Mouse (Mus musculus): Measurements from ENCODE around the gene Gm28048.

Gm28048 gene

DNA sequence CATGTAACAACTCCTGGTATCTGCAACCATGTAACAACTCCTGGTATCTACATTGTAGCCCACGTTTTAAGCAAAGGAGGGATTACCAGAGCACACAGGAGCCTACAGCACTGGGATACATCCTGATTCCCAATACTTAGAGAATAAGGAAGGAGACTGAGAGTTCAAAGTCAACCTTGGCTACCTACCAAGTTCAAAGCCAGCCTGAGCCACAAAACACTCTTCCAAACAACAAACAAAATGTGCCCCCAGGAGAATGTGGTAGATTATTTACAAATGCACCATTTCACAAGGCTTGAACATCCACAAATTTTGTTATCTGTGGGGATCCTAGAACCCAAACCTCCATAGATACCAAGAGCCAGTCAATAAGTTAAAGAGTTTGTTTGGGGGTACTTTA lies 143.5 kb downstream of the Gm28048 start:
- DNase-seq (ENCODE audit: low spot score) = no peak

DNA sequence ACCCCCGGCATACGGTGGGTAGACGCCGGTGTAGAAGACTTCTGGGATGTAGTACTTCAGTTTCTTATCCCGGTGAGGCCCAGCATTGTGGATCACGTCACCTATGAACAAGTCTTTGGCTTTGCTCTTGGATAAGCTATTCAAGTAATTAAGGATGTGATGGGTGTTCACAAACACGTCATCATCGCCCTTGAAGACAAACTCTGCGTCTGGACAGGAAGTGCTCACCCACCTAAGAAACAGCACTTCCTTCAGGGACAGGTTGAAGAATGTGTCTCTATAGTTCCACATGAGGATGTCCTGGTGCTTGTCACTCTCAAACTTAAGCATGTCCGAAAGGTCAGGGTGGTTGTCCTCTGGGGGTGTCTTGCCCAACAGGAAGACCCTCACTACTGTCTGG lies 145.6 kb downstream of the Gm28048 start:
- no peak for DNase-seq (ENCODE audit: low spot score)

DNA sequence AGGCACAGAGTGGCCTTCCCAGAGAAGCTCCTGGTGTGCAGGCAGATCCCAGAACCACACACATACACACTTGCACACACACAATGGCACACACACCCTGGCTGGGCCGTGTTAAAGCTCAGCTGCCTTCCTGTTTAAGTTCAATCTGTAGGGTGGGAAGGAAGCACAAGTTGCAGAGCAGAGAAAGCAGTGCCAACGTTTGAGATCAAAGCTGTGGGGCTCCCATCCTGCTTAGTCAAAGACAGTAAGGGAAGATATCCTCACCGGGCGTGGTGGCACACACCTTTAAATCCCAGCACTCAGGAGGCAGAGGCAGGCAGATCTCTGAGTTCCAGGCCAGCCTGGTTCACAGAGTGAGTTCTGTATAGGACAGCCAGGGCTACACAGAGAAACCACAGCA lies 149.3 kb downstream of the Gm28048 start:
- no peak for DNase-seq (ENCODE audit: low spot score)

- no peak for DNase-seq (ENCODE audit: low spot score)
These were observed 150.0 kb downstream of the Gm28048 start for GRCm38 (mm10) chr11:22831916-22832315.

DNA sequence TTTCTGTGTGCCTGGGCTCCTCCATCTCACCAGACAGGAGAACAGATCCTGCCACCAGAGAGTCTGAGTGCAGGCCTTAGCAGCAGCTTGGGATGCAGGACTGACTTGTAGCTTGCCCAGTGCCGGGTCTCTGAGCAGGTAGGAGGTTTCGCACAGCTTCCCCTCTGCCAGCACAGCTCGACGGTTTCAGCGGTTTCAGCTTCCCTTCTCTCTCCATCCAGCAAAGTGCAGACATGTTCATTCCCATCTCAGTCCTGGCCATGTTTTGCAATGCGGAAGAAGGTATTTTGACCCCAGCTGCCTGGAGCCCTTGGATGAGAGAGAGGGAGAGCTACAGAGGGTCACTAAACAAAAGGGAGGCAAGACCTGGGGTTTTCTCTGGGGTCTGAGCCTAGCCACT lies 151.2 kb downstream of the Gm28048 start:
- no peak for DNase-seq (ENCODE audit: low spot score)

- DNase-seq (ENCODE audit: low spot score) = no peak
These were observed 151.7 kb downstream of the Gm28048 start for GRCm38 (mm10) chr11:22830179-22830611.

DNA sequence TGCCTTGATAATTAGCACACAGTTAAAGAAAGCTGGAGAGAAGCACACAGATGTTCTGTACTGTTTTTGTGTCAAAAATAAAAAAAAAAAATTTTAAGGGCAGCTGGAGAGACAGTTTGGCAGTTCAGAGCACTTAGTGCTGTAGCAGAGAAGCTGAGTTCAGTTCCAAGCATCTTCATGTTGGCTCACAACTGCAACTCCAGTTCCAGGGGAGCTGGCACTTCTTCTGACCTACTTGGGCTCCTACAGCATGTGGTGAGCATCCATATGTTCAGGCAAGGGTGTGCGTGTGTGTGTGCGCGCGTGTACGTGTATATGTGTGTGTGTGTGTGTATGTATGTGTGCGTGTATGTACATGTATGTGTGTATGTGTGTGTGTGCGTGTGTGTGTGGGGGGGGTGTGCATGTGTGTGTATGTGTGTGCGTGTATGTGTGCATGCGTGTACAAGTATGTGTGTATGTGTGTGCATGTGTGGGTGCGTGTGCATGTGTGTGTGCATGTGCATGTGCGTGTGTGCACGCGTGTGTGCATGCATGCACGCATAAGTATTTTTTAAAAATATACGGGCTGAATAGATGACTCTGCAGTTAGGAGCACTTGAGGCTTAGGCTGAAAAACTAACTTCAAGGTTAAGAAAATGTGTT lies 152.8 kb downstream of the Gm28048 start:
- DNase-seq (ENCODE audit: low spot score) = no peak

DNA sequence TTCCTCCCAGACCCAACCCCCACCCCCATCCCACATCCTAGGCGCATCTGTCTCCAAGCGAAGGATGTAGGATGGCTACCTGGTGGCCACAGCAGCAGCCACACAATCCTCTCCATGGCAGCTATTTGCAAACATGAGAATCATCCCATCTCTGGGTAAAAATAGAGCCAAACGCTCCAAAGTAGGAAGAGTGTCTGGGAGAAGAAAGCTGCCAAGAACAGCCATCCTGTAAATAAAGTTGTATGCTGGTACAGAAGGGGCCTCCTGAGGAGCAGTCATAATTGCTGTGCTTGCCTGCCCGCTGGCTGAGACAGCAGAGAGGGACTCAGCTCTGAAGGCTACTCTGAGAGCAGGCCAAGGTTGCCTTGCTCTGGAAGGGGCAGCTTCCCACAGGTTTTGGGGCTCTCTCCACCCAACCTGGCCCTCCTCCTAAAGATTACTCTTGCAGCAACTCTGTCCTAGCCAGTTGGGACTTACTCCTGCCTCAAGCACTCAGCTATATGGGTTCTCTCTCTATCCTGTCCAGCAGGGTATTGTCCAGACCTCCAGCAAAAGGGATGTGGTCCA lies 154.3 kb downstream of the Gm28048 start:
- no peak for DNase-seq (ENCODE audit: low spot score)

GRCm38 (mm10) chr11:22826665-22827064 lies 155.2 kb downstream of the Gm28048 start:
- DNase-seq (ENCODE audit: low spot score) = no peak

DNA sequence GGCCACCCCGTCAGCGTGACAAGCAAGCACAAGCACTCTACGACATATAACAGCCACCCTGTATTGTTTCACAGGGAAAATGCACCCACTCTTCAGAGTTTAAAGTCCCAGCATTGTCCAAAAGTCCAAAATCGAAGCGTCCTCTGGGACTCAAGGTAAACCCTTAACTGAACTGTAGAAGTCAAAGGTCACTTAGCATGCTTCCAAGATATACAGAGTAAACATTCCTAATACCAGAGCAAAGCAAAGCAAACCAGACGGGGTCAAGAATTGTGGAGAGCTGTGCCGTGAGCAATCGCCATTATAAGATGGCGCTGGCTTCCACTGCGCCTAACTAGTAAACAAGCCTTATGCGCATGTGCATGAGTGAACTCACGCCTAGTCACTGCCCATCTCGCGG lies 155.8 kb downstream of the Gm28048 start:
- DNase-seq (ENCODE audit: low spot score) = no peak

- DNase-seq (ENCODE audit: low spot score) = no peak
These were observed 156.3 kb downstream of the Gm28048 start for GRCm38 (mm10) chr11:22825548-22825947.

GRCm38 (mm10) chr11:22824049-22824705 lies 157.7 kb downstream of the Gm28048 start:
- no peak for DNase-seq (ENCODE audit: low spot score)

GRCm38 (mm10) chr11:22821243-22821642 lies 160.6 kb downstream of the Gm28048 start:
- no peak for DNase-seq (ENCODE audit: low spot score)

DNA sequence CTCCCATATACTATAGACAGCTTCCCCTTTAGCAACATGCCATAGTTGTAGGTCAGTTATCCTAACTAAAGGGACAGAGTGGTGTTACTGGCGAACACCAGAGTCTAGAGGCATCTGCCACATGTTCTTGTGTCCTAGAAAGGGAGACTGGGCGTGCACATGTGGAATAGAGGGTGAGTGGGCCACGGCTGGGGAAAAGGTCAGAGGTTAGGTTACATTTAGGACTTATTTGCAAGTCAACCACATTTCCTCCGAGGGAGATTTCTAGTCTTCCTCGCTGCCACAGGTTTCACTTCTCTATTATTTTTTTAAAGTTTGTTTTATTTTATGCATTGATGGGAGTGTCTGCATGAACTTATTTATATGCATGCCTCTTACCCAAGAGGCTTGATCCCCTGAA lies 163.5 kb downstream of the Gm28048 start:
- no peak for DNase-seq (ENCODE audit: low spot score)

DNA sequence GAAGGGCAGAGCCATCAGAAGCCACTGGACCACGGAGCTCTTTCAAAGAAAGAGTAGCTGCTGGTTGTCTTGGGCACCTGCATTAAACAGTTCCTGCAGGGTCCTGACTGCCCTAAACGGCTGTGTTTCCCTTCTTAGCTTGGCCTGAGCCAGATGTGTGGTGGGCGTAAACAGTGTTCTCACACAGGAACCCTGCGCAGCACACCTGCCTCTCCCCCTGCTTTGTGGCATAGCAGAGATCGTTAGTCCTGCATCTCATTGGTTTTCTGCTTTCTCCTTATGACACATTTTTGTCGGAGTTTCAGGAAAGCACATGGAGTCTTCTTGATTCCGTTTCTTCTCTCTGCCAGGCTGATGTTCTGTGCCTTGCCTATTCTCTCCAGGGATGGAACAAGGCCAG lies 166.0 kb downstream of the Gm28048 start:
- DNase-seq (ENCODE audit: low spot score) = no peak

DNA sequence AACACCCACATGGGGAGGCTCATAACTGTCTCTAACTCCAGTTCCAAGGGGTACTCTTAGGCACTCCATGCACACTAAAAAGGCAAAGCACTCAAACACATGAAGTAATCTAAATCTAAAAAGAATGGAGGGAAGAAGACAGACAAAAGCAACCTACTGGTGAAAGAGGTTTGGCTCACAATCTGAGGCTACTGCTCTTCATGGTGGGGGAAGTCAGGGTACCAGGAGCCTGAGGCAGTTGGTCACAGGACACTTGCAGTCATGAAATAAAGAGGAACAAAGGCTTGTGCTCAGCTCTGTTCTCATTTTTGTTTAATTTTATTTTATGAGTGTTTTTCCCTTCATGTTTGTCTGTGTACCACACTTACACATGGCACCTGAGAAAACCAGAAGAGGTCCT lies 166.7 kb downstream of the Gm28048 start:
- no peak for DNase-seq (ENCODE audit: low spot score)

DNA sequence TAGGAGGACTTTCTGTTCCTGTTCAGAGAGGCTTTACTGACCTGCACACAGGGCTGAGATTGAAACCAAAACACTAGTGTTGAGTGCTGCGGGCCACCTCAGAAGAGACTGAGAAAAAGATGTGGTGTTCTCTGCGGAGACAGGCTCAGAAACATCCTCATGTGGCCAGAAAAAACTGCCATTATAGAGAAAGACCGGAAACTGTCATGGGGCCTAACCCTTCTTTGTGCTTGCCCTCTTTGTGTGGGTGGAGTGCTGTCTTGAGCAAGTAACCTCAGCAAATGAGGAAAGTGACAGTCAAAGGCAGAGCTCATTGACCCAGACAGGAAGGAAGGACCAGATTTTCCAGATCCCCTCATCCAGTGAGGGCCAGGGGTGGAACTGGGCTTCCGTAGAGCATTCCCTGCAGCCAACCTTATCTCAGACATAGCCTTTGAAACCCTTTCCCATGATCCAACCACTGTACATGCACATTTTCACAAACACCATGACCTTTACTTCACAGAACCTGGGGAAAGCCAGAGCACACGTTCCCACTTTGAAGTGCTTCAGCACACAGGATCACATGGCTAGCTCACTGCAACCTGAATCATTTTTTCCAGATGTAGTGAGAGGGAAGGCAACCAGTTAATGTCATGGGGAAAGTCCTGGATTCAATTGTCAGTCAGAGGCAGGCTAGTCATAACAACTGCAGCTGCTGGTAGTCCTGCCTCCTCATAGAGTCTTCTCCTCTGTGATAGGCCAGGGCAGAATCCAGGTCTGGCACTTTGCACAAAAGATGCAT lies 167.8 kb downstream of the Gm28048 start:
- no peak for DNase-seq (ENCODE audit: low spot score)

DNA sequence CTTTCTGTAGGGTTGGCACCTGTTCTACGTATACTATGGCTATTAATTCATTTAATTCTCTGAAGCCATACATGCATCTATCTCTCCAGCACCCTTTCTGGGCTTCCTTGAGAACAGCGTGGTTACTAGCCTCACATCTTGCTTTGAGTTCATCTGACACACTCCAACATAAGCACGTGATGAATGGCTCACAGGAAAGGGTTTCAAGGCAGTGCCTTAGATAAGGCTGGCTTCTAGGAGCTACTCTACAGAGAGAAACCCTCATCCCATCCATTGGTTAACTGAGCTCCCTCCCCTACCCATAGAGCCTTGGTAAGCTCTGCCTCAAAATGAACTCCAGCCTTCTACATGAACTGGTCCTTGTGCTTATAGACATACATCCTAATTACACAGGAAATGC lies 168.5 kb downstream of the Gm28048 start:
- no peak for DNase-seq (ENCODE audit: low spot score)

DNA sequence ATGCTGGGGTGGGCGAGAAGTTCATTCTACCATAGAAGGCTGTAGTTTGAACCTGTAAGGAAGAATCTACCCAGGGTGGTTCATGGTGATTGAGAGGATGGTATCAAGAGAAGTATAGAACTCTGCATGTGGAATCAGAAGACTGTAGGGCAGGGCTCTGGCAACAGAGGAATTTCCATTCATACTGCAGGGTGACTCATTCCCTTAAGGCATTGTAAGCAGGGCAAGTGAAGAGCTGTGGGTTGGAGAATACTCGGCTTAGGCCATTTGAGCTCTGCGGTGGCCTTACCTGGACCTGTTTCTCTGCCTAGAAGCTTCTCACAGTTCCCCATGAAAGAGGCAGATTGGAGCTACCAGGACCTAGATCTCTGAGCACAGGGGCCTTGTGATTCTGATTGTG lies 170.5 kb downstream of the Gm28048 start:
- DNase-seq (ENCODE audit: low spot score) = no peak

DNA sequence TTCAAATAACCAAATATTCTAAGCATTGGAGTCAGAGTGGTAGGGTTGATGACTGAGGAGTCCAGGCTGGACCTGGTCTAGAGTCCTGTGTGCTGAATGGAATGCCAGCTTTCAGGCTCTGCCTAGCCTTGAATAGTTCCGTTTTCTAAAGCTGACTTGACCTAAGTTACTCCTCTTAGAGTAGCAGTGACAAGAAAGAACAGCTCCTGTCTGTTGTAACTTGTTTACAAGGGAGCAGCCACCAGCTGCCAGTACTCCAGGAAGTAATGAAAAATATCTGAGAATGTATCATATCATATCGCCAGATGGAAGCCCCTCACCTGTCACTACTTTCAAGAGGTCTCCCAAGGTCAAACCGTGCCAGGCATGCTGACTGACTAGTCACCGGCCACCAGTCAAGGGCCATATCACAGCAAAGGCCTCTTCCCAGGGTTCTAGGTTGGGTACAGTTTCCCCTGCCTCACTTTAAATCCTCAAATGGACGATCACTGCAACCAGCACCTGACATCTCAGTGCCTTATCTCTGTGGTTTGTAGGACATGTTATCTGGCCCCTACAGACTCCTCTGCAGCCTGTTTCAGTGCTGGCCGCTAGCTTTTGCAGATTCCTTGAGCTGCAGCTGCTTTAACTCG lies 172.3 kb downstream of the Gm28048 start:
- DNase-seq (ENCODE audit: low spot score) = no peak

GRCm38 (mm10) chr11:22808040-22808439 lies 173.8 kb downstream of the Gm28048 start:
- no peak for DNase-seq (ENCODE audit: low spot score)

DNA sequence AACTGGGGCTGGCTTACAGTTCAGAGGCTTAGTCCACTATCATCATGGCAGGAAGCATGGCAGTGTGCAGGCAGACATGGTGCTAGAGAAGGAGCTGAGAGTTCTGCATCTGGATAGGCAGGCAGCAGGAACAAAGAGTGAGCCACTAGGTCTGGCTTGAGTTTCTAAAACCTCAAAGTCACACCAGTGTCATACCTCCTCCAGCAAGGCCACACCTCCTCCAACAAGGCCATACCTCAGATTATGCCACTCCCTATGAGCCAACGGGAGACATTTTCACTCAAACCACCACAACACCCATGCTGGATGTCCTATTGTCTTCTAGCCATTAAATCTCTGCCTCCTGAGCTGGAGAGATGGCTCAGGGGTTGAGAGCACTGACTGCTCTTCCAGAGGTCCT lies 176.7 kb downstream of the Gm28048 start:
- DNase-seq (ENCODE audit: low spot score) = no peak

Data from MN1 (cell line).